23 mouse cellular contexts compared by ENCODE assay signal in the genomic region with DNA sequence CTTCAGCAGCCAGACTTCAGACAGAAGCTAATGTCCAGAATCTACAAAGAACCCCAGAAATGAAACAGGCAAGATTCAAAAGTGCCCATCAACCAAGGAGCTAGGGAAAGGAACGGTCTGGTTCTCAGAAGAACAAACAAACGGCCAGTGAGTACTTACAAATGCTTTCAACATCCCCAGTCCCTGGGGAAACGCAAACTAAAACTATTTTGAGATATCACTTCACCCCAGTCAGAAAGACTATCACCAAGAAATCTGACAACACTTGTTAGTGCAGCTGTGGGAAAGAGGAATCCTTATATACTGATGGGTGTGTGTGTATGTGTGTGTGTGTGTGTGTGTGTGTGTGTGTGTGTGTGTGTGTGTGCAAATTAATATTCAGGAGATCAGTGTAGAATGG.
DNase-seq lines count a peak whose midpoint lies in the region; ATAC-seq and TF ChIP-seq lines count a peak whose summit lies in the region.
"Had no signal": no experiment of that assay in that cellular context is flagged by ENCODE, and none has a peak within 500 bp of the region (broad histone marks: within the 10 kb centered on the region; RNA-seq: fewer than 3 reads in every experiment).

No protein-coding gene starts in this region.

- no peak overlapping the region for H3K4me2 ChIP-seq in heart, embryonic 13.5 days
- peak overlapping the region; percentile 63 for H3K4me2 ChIP-seq in myocyte (ENCODE audit: low read depth)
- H3K4me2 ChIP-seq: heart, embryonic 12.5 days; limb, embryonic 15.5 days; midbrain, embryonic 15.5 days; neural tube, embryonic 15.5 days; stomach, embryonic 15.5 days had no signal

- no peak overlapping the region for H3K27ac ChIP-seq in heart, embryonic 13.5 days (replicated peaks)
- H3K27ac ChIP-seq: forebrain, embryonic 10.5 days; kidney, postnatal 0 days; limb, embryonic 15.5 days; midbrain, embryonic 15.5 days; neural tube, embryonic 15.5 days; stomach, embryonic 15.5 days had no signal

- DNase-seq in gastrocnemius, adult 18-20 months (ENCODE audit: low spot score): peak; percentile 33
- DNase-seq in gastrocnemius, postnatal 36 days: no peak
- no peak for DNase-seq in heart, postnatal 10 days
- DNase-seq in adipocyte (ENCODE audit: low spot score): peak; percentile 29
- DNase-seq: adrenal gland, postnatal 36 days; cerebellum, adult 11-12 months; cerebellum, postnatal 14 days; embryo, embryonic 11 days; kidney, adult 18-20 months; layer of hippocampus, postnatal 36 days; right cerebral cortex, postnatal 25 days; thymus, adult 18-20 months; thymus, postnatal 4 days had no signal

- H3K79me2 ChIP-seq in myocyte (ENCODE audit: control insufficient read depth, insufficient read depth): no peaks in the 10 kb centered on the region

- no peak overlapping the region for H3ac ChIP-seq in myocyte (ENCODE audit: control insufficient read depth, insufficient read length)

- intact Hi-C loops in gastrocnemius, postnatal 36 days (cut with DNase I): loop anchor here (5.0 kb wide), 1 partner anchor 395 kb away; a partner anchor contains a TSS
- intact Hi-C loops in heart, postnatal 10 days (cut with DNase I): no loop called here

- H3K9ac ChIP-seq in heart, embryonic 13.5 days: peak overlapping the region; percentile 5; the same call in 1 of the 2 replicates
- H3K9ac ChIP-seq: heart, embryonic 12.5 days; limb, embryonic 15.5 days; midbrain, embryonic 15.5 days; neural tube, embryonic 15.5 days; stomach, embryonic 15.5 days had no signal

- H3K9me3 ChIP-seq in heart, embryonic 13.5 days: no peaks in the 10 kb centered on the region
- H3K9me3 ChIP-seq: forebrain, embryonic 10.5 days; heart, embryonic 12.5 days; limb, embryonic 15.5 days; midbrain, embryonic 15.5 days; neural tube, embryonic 15.5 days; stomach, embryonic 15.5 days had no signal

- no peak for ATAC-seq in heart, embryonic 13.5 days (ENCODE audit: extremely low read depth, insufficient number of reproducible peaks, low FRiP score, low TSS enrichment)
- no peak for ATAC-seq in activated CD4-positive, CD25-positive, alpha-beta regulatory T cell, adult 4 months
- ATAC-seq: midbrain, embryonic 15.5 days had no signal

- 12% methylated on average over 3 of the region's 3 CpGs for WGBS in heart, embryonic 13.5 days

- no peaks in the 10 kb centered on the region for H3K36me3 ChIP-seq in heart, embryonic 13.5 days
- no peaks in the 10 kb centered on the region for H3K36me3 ChIP-seq in myocyte (ENCODE audit: control insufficient read depth, insufficient read depth)
- H3K36me3 ChIP-seq: forebrain, embryonic 10.5 days; heart, embryonic 12.5 days; limb, embryonic 15.5 days; midbrain, embryonic 15.5 days; neural tube, embryonic 15.5 days; stomach, embryonic 15.5 days had no signal

- H3K4me1 ChIP-seq in heart, embryonic 13.5 days: peaks cover 27% of the 10 kb centered on the region
- H3K4me1 ChIP-seq: stomach, embryonic 15.5 days had no signal

- no peak for TF ChIP-seq POLR2A in myocyte (IDR thresholded peaks at IDR 0.05; ENCODE audit: insufficient read length, low read depth)

- no peaks in the 10 kb centered on the region for H3K27me3 ChIP-seq in heart, embryonic 13.5 days (replicated peaks)
- no peaks in the 10 kb centered on the region for H3K27me3 ChIP-seq in myocyte (ENCODE audit: control insufficient read depth, insufficient read depth, insufficient read length)
- H3K27me3 ChIP-seq: limb, embryonic 15.5 days; midbrain, embryonic 15.5 days; neural tube, embryonic 15.5 days; stomach, embryonic 15.5 days had no signal

- H3K4me3 ChIP-seq in heart, embryonic 13.5 days: no peak overlapping the region
- no peak overlapping the region for H3K4me3 ChIP-seq in myocyte
- H3K4me3 ChIP-seq: forebrain, embryonic 10.5 days; heart, embryonic 12.5 days; limb, embryonic 15.5 days; midbrain, embryonic 15.5 days; neural tube, embryonic 15.5 days; stomach, embryonic 15.5 days had no signal

TF ChIP-seq in myocyte, 11 proteins besides CTCF, POLR2A, EP300 and RAD21:
- TF ChIP-seq TCF3 (IDR thresholded peaks at IDR 0.05; ENCODE audit: insufficient read length, low read depth): no peak
- TF ChIP-seq MAX (IDR thresholded peaks at IDR 0.05; ENCODE audit: low read depth): no peak
- TF ChIP-seq TCF12 (IDR thresholded peaks at IDR 0.05; ENCODE audit: insufficient read depth, poor library complexity, severe bottlenecking): peak; percentile 49
- TF ChIP-seq MYOD1 (IDR thresholded peaks at IDR 0.05; ENCODE audit: control insufficient read depth in 1 of 3, insufficient read length in 2 of 3, low read depth in 2 of 3): peak in 1 of 3 experiments; percentile 26
- peak in 1 of 3 experiments; percentile 59 for TF ChIP-seq MYOG (IDR thresholded peaks at IDR 0.05; ENCODE audit: control insufficient read depth in 1 of 3, insufficient read depth in 1 of 3, insufficient read length in 2 of 3, low read depth in 2 of 3)

Comparison
In these comparisons a context has a peak if more than half of its experiments do, and no peak if none do; other contexts are left out.
1. DNase-seq: peak in gastrocnemius, adult 18-20 months (single experiment) and adipocyte (single experiment); none in gastrocnemius, postnatal 36 days (0 of 2) and heart, postnatal 10 days (0 of 2).